Mouse (Mus musculus) urinary bladder, postnatal 4 days (tissue): ENCODE measurements around the gene Pea15a.
A peak's percentile ranks its signal among the peaks of the same experiment; 100 is the strongest.

Experiments
- DNase-seq, 2 experiments: peaks; one replicate each; pipeline ENCODE4 v3.0.0; 2021 to 2022; ENCODE audit warnings: low spot score in 2 of 2

Pea15a gene

DNA sequence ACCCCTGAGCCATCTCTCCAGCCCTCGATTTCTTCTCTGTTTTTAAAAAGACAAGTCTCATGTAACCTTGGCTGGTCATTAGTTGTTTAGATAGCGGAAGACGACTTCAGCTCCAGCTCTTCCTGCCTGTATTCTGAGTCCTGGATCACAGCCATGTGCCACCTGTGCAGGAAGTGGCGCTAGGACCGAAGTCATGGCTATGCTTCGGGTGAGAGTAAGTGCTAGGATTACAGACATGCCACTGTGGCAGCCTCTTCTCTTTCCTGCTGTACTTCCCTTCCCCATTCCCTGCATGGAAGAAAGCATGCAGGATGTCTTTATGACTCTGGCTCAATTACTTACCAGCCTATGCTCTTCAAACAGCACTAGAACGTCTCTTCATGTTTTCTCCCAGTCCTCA is 27.5 kb downstream of the Pea15a start:
- DNase-seq = no peak

DNA sequence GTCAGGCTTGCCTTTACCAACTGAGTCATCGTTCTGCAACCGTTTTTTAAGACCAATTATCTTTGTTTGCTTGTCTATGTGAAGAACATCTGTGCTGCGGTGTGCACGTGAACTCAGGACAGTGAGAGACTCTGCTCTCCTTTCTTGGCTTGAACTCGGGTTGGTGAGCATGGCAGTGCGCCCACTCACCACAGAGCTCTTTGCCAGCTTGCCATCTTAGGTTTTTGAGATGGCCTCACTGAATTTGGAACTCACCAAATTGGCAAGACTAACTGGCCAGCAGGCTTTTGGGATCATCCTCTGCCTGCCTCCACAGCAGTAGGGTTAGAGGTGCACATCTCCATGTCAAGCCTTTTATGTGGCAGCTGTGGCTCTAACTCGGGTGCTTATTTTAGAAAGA is 28.8 kb downstream of the Pea15a start:
- DNase-seq = no peak

DNA sequence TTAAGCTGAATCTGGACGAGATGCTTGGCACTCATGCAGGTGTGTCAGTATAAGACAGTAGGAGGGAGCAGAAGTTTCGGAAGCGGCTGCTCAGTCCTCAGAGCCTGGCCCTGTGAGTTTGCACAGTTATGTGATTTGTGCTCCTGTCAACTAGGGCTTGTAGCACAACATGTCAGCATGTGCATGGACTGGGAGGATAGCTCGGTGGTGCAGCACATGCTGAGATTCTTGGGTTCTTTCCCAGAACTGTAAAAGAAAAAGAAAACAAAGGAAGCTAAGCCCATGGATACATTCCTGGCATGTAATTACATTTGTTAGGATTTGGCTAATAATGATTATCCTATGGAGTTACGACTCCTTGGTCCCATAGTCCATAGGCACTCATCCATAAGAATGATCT is 33.4 kb downstream of the Pea15a start:
- no peak for DNase-seq

DNA sequence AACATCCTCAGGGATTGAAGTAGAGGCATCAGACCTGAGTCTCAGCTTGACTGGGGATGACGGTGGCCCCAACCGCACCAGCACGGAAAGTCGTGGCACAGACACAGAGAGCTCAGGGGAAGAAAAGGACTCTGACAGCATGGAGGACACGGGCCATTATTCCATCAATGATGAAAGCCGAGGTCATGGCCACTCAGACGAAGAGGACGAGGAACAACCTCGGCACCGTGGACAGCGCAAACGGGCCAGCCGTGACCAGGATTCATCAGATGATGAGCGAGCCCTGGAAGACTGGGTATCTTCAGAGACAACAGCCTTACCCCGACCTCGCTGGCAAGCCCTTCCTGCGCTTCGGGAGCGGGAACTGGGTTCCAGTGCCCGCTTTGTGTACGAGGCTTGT is 34.2 kb downstream of the Pea15a start:
- no peak for DNase-seq

DNA sequence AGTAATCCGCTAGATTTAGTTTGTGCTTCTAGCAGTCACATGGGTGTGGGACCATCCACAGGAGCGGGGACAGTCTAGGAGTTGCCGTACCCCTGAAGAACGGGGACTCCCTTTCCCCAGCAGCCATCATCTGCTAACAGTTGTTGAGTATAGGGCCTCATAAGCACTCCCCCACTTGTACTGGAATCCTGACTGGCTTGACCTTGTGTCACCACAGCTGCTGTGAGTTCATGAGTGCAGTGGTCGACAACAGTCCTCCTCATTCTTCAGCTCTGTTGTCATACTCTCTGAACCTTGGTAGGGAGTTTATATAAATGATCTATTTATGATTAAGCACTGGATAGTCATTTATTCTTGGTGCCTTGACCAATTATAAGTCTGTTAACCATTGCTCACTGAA is 36.8 kb downstream of the Pea15a start:
- no peak for DNase-seq

DNA sequence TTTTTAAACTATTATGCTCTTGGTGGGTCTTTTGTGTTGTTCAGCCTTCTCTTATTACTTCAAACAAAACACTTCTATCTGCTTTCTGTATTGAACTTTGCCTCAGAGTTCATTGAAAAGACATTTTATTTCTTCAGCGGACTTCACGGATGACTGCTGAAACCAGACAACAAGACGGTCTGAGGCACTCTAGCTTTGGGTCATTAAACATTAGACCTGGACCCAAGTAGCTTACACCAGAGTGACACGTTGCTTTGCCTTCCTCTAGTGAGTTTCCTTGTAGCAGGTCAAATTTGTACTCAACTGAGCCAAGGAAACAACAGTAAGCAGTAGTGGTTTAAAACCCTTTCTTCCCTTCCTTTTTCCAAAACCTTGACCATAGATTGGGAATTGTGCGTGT is 38.7 kb downstream of the Pea15a start:
- no peak for DNase-seq

DNA sequence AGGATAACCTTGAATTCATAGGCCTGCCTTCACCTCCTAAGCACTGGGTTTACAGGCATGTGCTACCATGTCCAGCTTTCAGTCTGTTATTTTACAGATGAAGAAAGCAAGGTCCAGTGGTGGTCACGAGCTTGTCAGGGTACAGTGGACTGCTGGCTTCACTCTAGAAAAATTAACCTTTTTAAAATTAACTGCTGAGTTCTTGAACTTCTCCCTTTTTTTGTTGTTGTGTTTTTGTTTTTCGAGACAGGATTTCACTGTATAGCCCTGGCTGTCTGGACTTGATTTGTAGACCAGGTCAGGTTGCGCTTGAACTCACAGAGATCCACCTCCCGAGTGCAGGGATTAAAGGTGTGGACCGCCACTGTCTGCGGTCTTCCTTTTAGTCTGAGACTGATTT is 43.6 kb downstream of the Pea15a start:
- DNase-seq = no peak

DNA sequence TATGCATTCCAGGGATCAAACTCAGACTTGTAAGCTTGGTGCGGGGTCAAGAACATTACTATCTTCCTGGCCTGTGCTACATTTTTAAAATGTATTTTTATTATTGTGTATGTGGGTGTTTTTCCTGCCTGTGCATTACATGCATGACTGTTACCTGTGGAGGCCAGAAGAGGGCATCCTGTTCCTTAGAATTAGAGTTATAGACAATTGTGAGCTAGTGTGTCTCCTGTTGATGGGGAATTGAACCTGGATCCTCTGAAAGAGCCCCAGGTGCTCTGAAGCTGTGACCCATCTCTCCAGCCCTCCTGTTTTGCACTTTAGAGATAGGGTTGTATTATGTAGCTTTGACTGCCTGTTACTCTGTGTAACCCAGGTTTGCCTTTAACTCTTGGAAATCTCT is 44.6 kb downstream of the Pea15a start:
- no peak for DNase-seq

DNA sequence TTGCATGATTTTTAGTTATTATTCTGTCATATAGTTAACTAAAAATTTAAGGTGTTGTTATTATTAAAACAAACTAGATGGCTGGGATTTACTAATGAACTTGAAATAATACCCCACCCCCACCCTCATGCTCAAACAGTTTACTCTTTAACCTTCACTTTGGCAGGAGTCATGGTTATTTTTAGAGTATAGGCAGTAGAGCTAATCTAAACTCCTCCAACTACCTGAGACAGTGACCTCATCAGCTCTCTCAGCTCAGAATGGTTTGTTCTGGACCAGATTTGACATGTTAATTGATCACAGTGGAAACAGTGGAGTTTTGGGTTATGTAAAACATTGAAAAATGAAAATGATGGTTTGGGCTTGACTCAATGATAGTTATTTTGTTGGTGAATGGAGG is 46.1 kb downstream of the Pea15a start:
- no peak for DNase-seq

DNA sequence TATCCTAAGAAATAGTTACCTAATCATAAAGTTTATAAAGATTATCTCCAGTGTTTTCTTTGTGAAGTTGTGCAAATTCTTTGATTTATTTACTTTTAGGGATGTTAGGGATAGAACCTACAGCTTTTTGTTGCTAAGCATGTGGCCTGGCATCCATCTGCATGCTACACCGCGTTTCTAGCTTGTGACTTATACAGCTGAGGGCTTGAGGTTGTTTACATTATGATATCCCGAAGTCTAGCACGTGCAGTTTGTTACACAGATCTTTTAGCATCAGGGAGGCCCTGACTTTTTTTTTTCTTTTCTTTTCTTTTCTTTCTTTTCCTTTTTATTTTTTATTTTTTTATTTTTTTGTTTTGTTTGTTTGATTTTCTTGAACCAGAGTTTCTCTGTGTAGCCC is 46.6 kb downstream of the Pea15a start:
- DNase-seq = no peak

DNA sequence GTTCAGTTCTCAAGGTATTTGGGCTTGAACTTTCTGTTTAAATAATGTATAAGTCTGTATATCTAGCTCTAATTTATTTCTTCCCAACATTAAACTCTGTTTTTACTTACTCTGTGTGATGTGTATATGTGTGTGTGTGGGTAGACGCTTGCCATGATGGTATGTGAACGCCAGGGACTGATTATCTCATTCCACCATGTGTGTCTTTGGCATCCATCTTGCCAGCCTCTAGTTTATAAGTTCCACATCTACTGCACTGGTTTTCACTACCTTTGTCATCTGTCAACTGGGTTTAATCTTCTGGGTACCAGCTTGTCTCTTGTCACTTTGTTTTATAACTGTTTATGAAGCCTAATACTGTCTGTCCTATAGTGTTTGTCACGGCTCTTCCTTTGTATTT is 51.1 kb downstream of the Pea15a start:
- no peak for DNase-seq

DNA sequence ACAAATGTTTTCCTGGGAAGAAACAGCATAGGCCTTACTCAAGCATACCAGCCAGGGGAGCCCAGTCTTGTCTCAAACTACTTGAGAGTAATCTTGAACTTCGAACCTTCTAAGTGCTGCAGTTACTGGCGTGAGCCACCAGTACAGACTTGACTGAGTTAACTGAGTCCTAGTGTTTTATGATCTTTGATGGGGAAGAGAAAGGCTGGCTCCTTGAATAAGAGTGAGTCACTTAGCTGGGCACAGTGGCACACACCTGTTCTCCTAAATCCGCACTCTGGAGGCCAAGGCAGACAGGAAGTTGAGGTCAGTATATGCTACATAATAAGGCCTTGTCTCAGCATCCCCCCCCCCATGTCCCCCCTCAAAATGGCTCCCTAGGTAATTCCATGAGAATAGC is 52.1 kb downstream of the Pea15a start:
- no peak for DNase-seq

DNA sequence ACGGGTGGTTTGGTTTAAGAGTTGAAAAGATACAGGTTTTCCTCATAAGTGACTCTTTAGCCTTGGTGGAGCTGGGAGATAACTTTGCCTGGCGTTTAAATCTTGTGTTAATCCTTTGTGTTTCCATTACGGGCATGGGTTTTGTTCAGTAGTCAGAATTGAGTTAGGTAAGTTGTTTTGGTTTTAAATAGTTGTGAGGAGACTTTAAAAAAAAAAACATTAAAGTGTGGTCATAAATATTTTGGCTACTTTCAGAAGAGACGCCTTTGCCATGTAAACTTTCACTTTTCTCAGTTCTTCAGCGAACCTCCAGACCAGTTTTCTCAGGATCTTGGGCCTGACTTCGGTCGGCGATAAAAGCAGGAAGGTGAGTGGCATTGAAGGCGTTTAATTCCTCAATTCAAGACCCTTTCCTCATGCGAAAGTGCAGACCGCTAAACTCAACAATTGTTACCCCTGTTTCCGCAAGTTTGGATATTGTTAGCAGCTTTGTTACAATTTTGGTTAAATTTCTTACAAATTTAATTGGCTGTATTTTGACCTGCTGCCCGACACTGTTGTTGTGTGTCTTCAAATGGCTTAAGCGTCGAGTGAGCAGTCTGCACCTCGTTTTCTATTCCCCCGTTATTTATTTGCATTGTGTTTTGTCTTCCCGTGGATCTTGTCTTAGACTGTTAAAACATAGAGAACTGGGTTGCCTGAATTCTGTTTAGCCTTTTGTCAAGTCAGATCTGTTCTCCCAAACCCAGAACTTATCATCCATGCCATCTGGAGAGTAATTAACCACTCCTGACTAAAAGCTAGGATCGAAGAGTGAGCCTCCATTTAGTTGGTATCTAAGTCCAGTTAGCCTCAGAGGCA is 57.4 kb downstream of the Pea15a start:
- no peak for DNase-seq

DNA sequence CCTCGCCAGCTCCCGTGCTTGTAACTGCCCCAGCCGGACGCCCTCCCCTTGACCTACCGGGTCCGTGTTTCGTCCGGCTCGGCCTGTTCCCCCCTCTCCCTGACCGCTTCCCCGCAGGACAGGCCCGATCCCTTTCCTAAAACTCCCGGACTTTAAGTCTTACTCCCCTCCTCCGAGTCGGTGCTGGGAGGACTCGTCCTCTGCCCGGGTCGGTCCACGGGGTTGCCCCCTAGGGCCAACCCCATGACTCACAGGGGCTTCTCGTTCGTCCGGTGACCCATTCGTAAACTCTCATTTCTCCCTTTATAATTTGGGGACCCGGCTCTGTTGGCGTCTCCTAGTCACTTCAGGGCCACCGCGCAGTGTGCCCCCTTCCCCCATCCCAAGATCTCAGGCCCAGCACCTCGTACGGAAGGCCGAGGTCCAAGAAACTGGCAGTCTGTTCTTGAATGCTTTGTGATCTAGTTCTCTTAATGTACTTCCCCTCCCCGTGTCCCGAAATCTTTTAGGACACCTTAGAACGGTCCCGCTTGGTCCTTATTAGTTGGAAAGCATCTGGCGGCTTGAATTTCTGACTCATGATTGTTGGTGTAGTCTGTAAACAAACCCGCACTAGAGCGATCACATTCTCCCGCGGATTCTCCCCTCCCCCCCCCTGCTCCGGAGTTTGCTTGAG is 58.2 kb downstream of the Pea15a start:
- DNase-seq = no peak

DNA sequence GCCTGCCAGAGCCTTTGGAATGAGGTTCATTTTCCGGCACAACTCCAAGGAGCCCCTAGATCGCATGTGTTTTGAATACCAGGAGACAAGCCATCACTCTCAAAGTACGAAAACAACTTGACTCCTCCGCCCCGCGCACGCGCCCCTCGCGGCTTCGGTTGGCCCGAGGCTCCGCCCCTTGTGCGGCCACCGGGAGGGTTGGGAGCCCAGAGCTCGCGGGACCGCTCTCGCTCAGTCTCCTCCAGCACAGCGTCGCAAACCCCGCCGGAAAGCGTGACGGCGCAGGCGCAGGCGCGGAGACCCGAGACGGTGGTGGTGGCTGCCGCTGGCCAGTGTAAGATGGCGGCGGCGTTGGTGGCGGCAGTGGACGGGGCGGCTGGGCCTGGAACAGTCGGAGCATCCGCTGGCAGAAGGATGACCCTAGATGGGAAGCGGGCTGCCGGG is 58.7 kb downstream of the Pea15a start, which contains the start of gene Dcaf8:
Dcaf8 (plus strand) TSS at position 250 of the 444 bp plus-strand sequence.
- peak; percentile 97 for DNase-seq
